Mouse (Mus musculus): ENCODE data around the gene Olfr923.
"Not testable (repeated sequence)": the region's sequence is repeated elsewhere in the genome, so short reads cannot be mapped to it uniquely, and the experiment has no call there.

Olfr923 gene

GRCm38 (mm10) chr9:38826245-38826644 lies at the start of gene Olfr923:
Gene Olfr923, plus strand, starts transcription at chr9:38826545.
- DNase-seq = no peak

- no peak for DNase-seq
Measured at GRCm38 (mm10) chr9:38792689-38793088, 33.7 kb upstream of the Olfr923 start.

DNA sequence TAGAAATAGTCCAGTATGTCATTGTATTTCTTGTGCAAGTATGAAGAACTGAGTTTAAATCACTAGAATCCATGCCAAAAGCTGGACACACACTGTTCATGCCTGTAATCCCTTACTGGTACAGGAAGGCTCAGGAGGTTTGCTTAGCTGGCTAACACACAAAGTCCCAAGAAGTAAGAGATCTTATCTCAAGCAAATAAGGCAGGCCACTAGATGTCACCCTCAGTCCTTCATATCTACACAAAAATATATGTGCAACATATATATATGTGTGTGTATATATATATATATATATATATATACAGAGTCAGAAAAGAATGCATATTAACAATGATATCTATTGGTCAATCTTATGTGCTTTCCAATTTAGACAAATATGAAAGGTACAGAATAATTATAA lies 20.6 kb upstream of the Olfr923 start:
- DNase-seq = no peak

- DNase-seq = no peak
Measured at GRCm38 (mm10) chr9:38814314-38814713, 12.0 kb upstream of the Olfr923 start, which contains the start of gene Olfr922. Gene Olfr922, plus strand, starts transcription at chr9:38814614.

- DNase-seq = no peak
Measured at GRCm38 (mm10) chr9:38815458-38815986, 10.8 kb upstream of the Olfr923 start.

- no peak for DNase-seq
Measured at GRCm38 (mm10) chr9:38833027-38833426, 6.7 kb downstream of the Olfr923 start.

GRCm38 (mm10) chr9:38844149-38844548 lies 17.8 kb downstream of the Olfr923 start, which contains the start of gene Olfr924:
Gene Olfr924, plus strand, starts transcription at chr9:38844449.
- DNase-seq = no peak

GRCm38 (mm10) chr9:38854760-38855159 lies 28.4 kb downstream of the Olfr923 start, which contains the start of gene Olfr26:
Gene Olfr26, plus strand, starts transcription at chr9:38855060.
- DNase-seq = no peak

GRCm38 (mm10) chr9:38874880-38875279 lies 48.5 kb downstream of the Olfr923 start:
- DNase-seq = not testable (repeated sequence)

DNA sequence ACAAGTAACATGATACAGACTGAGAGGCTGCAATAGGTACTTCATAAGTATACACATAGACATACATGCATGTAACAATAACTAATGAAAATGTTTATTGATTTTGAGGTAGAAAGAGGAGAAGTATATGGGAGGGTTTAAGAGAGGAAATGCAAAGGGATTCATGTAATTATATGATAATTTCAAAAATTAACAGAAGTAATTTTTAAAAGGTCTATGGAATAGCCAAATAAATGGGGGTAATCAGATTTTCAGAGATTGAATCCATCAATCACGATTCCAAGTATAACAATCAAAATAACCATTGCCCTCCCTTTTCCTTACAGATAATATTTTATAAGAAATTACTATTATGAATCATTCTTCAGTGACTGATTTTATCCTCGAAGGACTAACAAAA lies 50.5 kb downstream of the Olfr923 start, which contains the start of gene Olfr926:
TSS of gene Olfr926 (plus strand) at position 301 of the 400 bp plus-strand sequence.
- no peak for DNase-seq
